Mouse (Mus musculus) adrenal gland, postnatal 4 days (tissue): Measurements from ENCODE around the gene Tmem121b. TPM values are rescaled to one million over a fixed set of nuclear protein-coding genes. Genes with fewer than 3 reads are reported as not detected.

Experiments used
- DNase-seq, 2 experiments: peaks; one replicate each; pipeline ENCODE4 v3.0.0; 2021 to 2022; ENCODE audit warnings: low spot score in 2 of 2, mixed read lengths in 2 of 2
- total RNA-seq, 2 experiments: library from RNA; stranded (reverse); gene quantifications; 2 replicates each; pipeline ENCODE4 v1.2.3; 2021

Gene Tmem121b
- total RNA-seq, 2 experiments from 2014 or later, result 0.96 to 1.2 TPM

- DNase-seq, result no peak
These were observed 871 bp downstream of the Tmem121b start for GRCm38 (mm10) chr6:120492499-120493373.

GRCm38 (mm10) chr6:120491862-120492498 lies 1.6 kb downstream of the Tmem121b start:
- no peak for DNase-seq

- no peak for DNase-seq
These were observed 2.5 kb downstream of the Tmem121b start for GRCm38 (mm10) chr6:120491064-120491463.

GRCm38 (mm10) chr6:120489461-120489860 lies 4.1 kb downstream of the Tmem121b start:
- no peak for DNase-seq

GRCm38 (mm10) chr6:120488647-120489046 lies 5.0 kb downstream of the Tmem121b start:
- DNase-seq, result no peak

GRCm38 (mm10) chr6:120486051-120486510 lies 7.5 kb downstream of the Tmem121b start:
- no peak for DNase-seq

GRCm38 (mm10) chr6:120485038-120485437 lies 8.6 kb downstream of the Tmem121b start:
- no peak for DNase-seq

- DNase-seq, result no peak
These were observed 10.4 kb downstream of the Tmem121b start for GRCm38 (mm10) chr6:120483211-120483626.

GRCm38 (mm10) chr6:120482756-120483155 lies 10.9 kb downstream of the Tmem121b start:
- no peak for DNase-seq

GRCm38 (mm10) chr6:120482021-120482420 lies 11.6 kb downstream of the Tmem121b start:
- DNase-seq, result no peak

- no peak for DNase-seq
These were observed 12.1 kb downstream of the Tmem121b start for GRCm38 (mm10) chr6:120481538-120481937.

GRCm38 (mm10) chr6:120480361-120480760 lies 13.2 kb downstream of the Tmem121b start:
- no peak for DNase-seq

GRCm38 (mm10) chr6:120479302-120479701 lies 14.3 kb downstream of the Tmem121b start:
- DNase-seq, result no peak

- DNase-seq, result no peak
These were observed 18.3 kb downstream of the Tmem121b start for GRCm38 (mm10) chr6:120475288-120475687.

GRCm38 (mm10) chr6:120473427-120473826 lies 20.2 kb downstream of the Tmem121b start:
- no peak for DNase-seq

- no peak for DNase-seq
These were observed 21.0 kb downstream of the Tmem121b start for GRCm38 (mm10) chr6:120472455-120473140.

- no peak for DNase-seq
These were observed 21.6 kb downstream of the Tmem121b start for GRCm38 (mm10) chr6:120471991-120472441.

- no peak for DNase-seq
These were observed 22.9 kb downstream of the Tmem121b start for GRCm38 (mm10) chr6:120470666-120471065.

GRCm38 (mm10) chr6:120469770-120470169 lies 23.8 kb downstream of the Tmem121b start:
- no peak for DNase-seq

GRCm38 (mm10) chr6:120469268-120469667 lies 24.3 kb downstream of the Tmem121b start:
- DNase-seq, result no peak

- DNase-seq, result no peak
These were observed 25.3 kb downstream of the Tmem121b start for GRCm38 (mm10) chr6:120468259-120468658.
